Mouse (Mus musculus) macrophage (primary cell): Measurements from ENCODE around the gene Ncstn. TPM values are rescaled to one million over a fixed set of nuclear protein-coding genes. Genes with fewer than 3 reads are reported as not detected.

Source experiments
- polyA plus RNA-seq: library from polyadenylated mRNA; stranded (reverse); fragments of 250-400 nt; gene quantifications from 3 replicates; pipeline ENCODE4 v1.2.4, GENCODE M21; 2018; ENCODE audit warnings: inconsistent platforms

Gene Ncstn
- polyA plus RNA-seq, 1 experiment from 2014 or later: 102 TPM

Other genes starting within 250 kb of the Ncstn start
- gene Cd84, start 243.1 kb downstream of the Ncstn start, polyA plus RNA-seq: 552 to 1,435 TPM (median 764 TPM) in 3 replicates
- 14.1 to 35.5 TPM (median 19.0 TPM) in 3 replicates for gene Gm10521, start 187.1 kb downstream of the Ncstn start, polyA plus RNA-seq
- gene Slamf6, start 165.3 kb downstream of the Ncstn start, polyA plus RNA-seq: 0.65 to 1.0 TPM (median 0.91 TPM) in 3 replicates
- gene Vangl2, start 54.4 kb downstream of the Ncstn start, polyA plus RNA-seq: 0.12 to 0.42 TPM (median 0.30 TPM) in 3 replicates
- not detected in 3 replicates for gene Nhlh1, start 25.2 kb downstream of the Ncstn start, polyA plus RNA-seq
- gene Copa, start 266 bp downstream of the Ncstn start, polyA plus RNA-seq: 141 to 187 TPM (median 150 TPM) in 3 replicates
- gene Pex19, start 44.0 kb upstream of the Ncstn start, polyA plus RNA-seq: 44.5 to 55.5 TPM (median 48.6 TPM) in 3 replicates
- 45.9 to 68.0 TPM (median 67.8 TPM) in 3 replicates for gene Dcaf8, start 65.3 kb upstream of the Ncstn start, polyA plus RNA-seq
- 269 to 545 TPM (median 282 TPM) in 3 replicates for gene Pea15a, start 124.0 kb upstream of the Ncstn start, polyA plus RNA-seq
- not detected in 3 replicates for gene Casq1, start 137.1 kb upstream of the Ncstn start, polyA plus RNA-seq
- not detected in 3 replicates for gene Atp1a4, start 175.6 kb upstream of the Ncstn start, polyA plus RNA-seq
- gene Igsf8, start 178.8 kb upstream of the Ncstn start, polyA plus RNA-seq: 26.8 to 55.6 TPM (median 36.2 TPM) in 3 replicates
- not detected in 3 replicates for gene Atp1a2, start 215.3 kb upstream of the Ncstn start, polyA plus RNA-seq
- 0.06 to 0.33 TPM in 2 of 3 replicates, not detected in the other for gene Kcnj9, start 246.5 kb upstream of the Ncstn start, polyA plus RNA-seq